Mouse (Mus musculus): ENCODE data around the gene N4bp3. TPM values are rescaled to one million over a fixed set of nuclear protein-coding genes. Genes with fewer than 3 reads are reported as not detected.

The N4bp3 gene
- polyA plus RNA-seq, 1 experiment from 2014 or later, result 32.4 TPM

DNA sequence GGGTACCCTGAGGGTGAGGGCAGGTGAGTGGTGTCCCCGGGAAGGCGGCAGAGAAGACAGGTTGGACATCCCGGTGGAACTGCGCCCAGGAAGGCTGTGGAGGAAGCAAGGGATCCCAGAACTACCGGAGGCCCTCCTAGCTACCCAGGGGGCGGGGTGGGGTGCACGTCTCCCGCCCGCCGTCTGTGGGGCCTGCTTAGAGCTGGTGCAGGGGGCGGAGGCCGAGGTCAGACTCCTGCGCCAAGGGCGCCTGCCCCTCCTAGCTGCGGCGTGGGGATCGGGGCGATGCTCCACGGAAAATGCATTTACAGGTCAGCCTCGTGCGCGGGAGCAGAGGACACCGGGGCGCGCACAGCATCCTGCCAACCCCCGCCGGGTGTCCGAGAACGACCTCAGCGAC, 381 bp downstream of the N4bp3 start:
- H3K27me3 ChIP-seq, result no peaks in the 10 kb centered on the region
- H3K4me3 ChIP-seq, result peak overlapping the region; percentile 68
- H3K27ac ChIP-seq, result peak overlapping the region; percentile 75
- WGBS, result 0% methylated on average over 29 of the region's 30 CpGs
- peaks cover 33% of the 10 kb centered on the region for H3K4me1 ChIP-seq
- H3K4me2 ChIP-seq (replicated peaks), result peak overlapping the region; percentile 96
- no peaks in the 10 kb centered on the region for H3K9me3 ChIP-seq
- peak overlapping the region; percentile 82 for H3K9ac ChIP-seq
- peaks cover 7% of the 10 kb centered on the region for H3K36me3 ChIP-seq
- no peak for ATAC-seq (ENCODE audit: low FRiP score, low read depth)

- Histone ChIP-seq H3K4me1 (peaks cover 33% of the 10 kb centered on the region), H3K27ac (peak overlapping the region; percentile 75), H3K9me3 (no peaks in the 10 kb centered on the region), H3K36me3 (peaks cover 11% of the 10 kb centered on the region), H3K4me3 (peak overlapping the region; percentile 68), H3K27me3 (no peaks in the 10 kb centered on the region), H3K4me2 (replicated peaks) (peak overlapping the region; percentile 96), H3K9ac (peak overlapping the region; percentile 82)
- 4% methylated on average over 7 of the region's 7 CpGs for WGBS
- no peak for ATAC-seq (ENCODE audit: low FRiP score, low read depth)
Measured at GRCm38 (mm10) chr11:51649889-51650199, 798 bp downstream of the N4bp3 start.

- peaks cover 33% of the 10 kb centered on the region for H3K4me1 ChIP-seq
- ATAC-seq (ENCODE audit: low FRiP score, low read depth), result peak; percentile 60
Measured at GRCm38 (mm10) chr11:51649111-51649888, 1.3 kb downstream of the N4bp3 start.

DNA sequence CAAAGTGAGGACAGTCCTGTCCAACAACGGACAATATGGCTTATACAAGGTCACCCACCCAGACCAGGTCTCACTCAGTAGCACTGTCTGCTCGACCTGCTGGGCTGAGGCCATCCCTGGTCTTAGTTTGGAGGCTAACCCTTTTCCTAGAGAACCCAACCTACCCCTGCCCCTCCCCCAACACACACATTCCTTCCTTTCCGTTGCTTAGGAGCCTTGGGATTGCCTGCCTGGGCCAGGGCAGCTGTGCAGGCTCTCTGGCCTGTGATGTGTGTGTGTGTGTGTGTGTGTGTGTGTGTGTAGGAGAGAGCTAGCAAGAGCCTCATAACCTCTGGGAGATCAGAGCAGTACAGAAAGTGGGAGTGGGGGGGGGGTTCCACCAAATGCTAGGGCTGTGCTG, 2.1 kb downstream of the N4bp3 start:
- Histone ChIP-seq H3K27ac (peak overlapping the region; percentile 75), H3K4me2 (replicated peaks) (peak overlapping the region; percentile 96), H3K27me3 (no peaks in the 10 kb centered on the region), H3K4me1 (peaks cover 36% of the 10 kb centered on the region), H3K9me3 (no peaks in the 10 kb centered on the region), H3K36me3 (peaks cover 24% of the 10 kb centered on the region), H3K9ac (peak overlapping the region; percentile 82), H3K4me3 (peak overlapping the region; percentile 68)
- WGBS, result 18% methylated on average over 3 of the region's 3 CpGs
- ATAC-seq (ENCODE audit: low FRiP score, low read depth), result peak; percentile 38

More at GRCm38 (mm10) chr11:51649111-51649888, 1.3 kb downstream of the N4bp3 start:
- Histone ChIP-seq H3K9me3 (no peaks in the 10 kb centered on the region), H3K27me3 (no peaks in the 10 kb centered on the region), H3K4me3 (peak overlapping the region; percentile 68), H3K27ac (peak overlapping the region; percentile 75), H3K9ac (peak overlapping the region; percentile 82), H3K36me3 (peaks cover 16% of the 10 kb centered on the region), H3K4me2 (replicated peaks) (peak overlapping the region; percentile 96)
- 24% methylated on average over 11 of the region's 11 CpGs for WGBS

DNA sequence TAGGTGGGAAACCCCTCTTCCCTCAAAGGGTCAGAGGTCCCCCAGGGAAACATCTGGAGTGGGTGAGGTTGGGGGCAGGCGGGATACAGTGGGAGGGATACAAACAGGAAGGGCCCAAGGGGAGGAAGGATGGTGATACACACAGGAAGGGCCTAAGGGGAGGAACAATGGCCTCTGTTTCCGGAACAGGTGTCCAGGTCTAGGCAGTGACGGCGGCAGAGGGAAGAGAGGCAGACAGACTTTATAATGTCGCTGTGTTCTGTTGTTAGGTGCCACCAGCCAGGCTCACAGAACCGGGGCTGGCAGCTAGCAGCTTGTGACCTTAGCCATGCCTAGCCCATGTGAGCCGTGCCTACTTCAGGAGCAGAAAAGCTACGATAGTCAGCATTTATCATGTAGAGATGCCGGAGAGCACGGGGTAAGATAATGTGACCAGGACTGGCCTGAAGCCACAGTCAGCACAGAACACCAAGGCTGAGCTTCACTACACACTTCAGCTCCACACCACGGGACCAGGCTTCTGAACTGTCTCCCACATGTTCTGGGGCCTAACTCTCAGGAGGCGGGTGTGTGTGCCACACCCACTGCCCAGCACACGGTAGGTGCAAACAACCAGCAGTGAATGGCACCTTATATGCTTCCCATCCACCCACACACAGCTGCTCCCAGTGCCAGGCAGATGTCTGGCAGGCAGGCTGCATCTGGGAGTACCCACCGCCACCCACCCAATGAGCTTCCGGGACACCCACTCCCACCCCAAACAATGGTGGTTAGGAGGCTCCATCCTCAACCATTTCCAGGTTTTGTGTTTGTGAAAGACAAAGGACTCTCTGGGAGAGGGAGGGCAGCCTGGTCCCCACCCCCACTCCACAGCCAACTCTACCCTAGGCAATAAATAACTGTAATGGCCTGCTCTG, 3.6 kb downstream of the N4bp3 start:
- peak overlapping the region; percentile 13; the same call in 1 of the 2 replicates for H3K9ac ChIP-seq
- ATAC-seq (ENCODE audit: low FRiP score, low read depth), result no peak
- peak overlapping the region; percentile 96 for H3K4me2 ChIP-seq (replicated peaks)
- peaks cover 41% of the 10 kb centered on the region for H3K4me1 ChIP-seq
- no peaks in the 10 kb centered on the region for H3K27me3 ChIP-seq
- H3K4me3 ChIP-seq, result no peak overlapping the region
- peaks cover 37% of the 10 kb centered on the region for H3K36me3 ChIP-seq
- peak overlapping the region; percentile 58; the same call in 1 of the 2 replicates for H3K27ac ChIP-seq
- H3K9me3 ChIP-seq, result no peaks in the 10 kb centered on the region
- 57% methylated on average over 15 of the region's 15 CpGs for WGBS

DNA sequence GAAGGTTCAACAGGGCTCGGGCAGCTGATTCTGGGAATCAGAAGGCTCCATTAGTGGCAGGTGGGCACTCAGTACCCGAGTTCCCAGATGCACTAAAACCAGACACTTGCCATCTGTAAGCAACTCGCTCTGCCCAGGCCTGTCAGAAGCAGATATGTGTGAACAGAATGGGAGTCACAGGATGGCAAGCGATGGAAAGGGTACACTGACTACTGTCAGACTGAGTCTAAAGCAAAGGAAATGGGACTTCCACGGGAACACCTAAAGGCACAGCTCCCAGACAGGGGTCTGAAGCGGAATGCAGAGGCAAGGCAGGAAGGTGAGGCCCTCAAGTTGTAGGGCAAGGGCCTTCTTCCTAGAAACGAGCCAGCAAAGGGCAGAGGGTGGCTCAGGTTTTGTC, 4.4 kb downstream of the N4bp3 start:
- Histone ChIP-seq H3K27me3 (no peaks in the 10 kb centered on the region), H3K27ac (no peak overlapping the region; the same call in 1 of the 2 replicates), H3K4me1 (peaks cover 41% of the 10 kb centered on the region), H3K9ac (no peak overlapping the region; the same call in 1 of the 2 replicates), H3K36me3 (peaks cover 40% of the 10 kb centered on the region), H3K4me2 (replicated peaks) (no peak overlapping the region), H3K9me3 (no peaks in the 10 kb centered on the region), H3K4me3 (no peak overlapping the region)
- WGBS, result 65% methylated on average over 7 of the region's 7 CpGs
- ATAC-seq (ENCODE audit: low FRiP score, low read depth), result no peak

- Histone ChIP-seq H3K4me2 (replicated peaks) (no peak overlapping the region), H3K36me3 (peaks cover 40% of the 10 kb centered on the region), H3K4me3 (no peak overlapping the region), H3K9me3 (no peaks in the 10 kb centered on the region), H3K27ac (no peak overlapping the region), H3K9ac (no peak overlapping the region; the same call in 1 of the 2 replicates), H3K27me3 (no peaks in the 10 kb centered on the region), H3K4me1 (peaks cover 41% of the 10 kb centered on the region)
- 87% methylated on average over 13 of the region's 13 CpGs for WGBS
- ATAC-seq (ENCODE audit: low FRiP score, low read depth), result no peak
Measured at GRCm38 (mm10) chr11:51645293-51645692, 5.3 kb downstream of the N4bp3 start.

DNA sequence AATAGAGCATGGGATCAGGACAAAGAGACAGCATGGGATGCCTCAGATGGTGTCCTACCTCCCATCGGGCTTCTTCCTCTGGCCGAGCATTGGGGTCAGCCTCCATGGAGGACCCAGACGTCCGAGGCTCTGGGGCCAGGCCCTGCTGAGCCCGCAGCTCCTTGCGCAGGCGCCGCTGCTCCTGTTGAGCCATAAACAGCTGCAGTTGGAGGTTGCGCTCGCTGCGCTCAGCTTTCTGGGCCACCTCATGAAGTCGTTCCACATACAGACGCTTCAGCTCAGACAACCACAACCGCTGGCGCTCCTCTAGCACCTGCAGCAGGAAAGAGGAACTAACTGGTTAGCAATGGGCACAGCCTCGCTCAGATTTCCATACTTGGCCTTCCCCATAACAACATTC, 6.4 kb downstream of the N4bp3 start:
- Histone ChIP-seq H3K27me3 (no peaks in the 10 kb centered on the region), H3K27ac (0 out of 2 replicates have a peak overlapping the region, but pooled peaks have one; percentile 3), H3K4me2 (replicated peaks) (peak overlapping the region; percentile 23; the same call in 1 of the 2 replicates), H3K36me3 (peaks cover 40% of the 10 kb centered on the region), H3K4me1 (peaks cover 30% of the 10 kb centered on the region), H3K9ac (0 out of 2 replicates have a peak overlapping the region, but pooled peaks have one; percentile 43), H3K4me3 (no peak overlapping the region), H3K9me3 (no peaks in the 10 kb centered on the region)
- 69% methylated on average over 16 of the region's 16 CpGs for WGBS
- no peak for ATAC-seq (ENCODE audit: low FRiP score, low read depth)

DNA sequence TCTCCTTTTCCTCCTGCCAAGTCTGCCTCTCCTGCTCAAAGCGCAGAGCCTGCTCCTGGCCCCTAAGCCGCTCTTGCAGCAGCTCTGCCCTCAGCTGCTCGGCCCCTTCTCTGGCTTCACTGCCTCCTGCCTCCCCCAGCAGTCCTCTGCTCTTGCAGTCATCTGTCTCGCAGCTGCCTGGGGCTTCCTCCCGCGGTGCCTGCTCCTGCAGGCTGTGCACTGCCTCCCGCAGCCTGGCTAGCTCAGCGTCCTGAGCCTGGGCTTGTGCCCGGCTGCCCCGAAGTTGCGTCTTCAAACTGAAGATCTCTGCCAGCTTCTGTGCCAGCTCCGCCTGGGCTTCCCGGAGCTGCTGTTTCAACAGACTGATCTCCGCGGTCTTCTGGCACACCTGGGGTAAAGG, 6.9 kb downstream of the N4bp3 start:
- no peak for ATAC-seq (ENCODE audit: low FRiP score, low read depth)
- no peak overlapping the region for H3K4me3 ChIP-seq
- peaks cover 40% of the 10 kb centered on the region for H3K36me3 ChIP-seq
- H3K4me2 ChIP-seq (replicated peaks), result peak overlapping the region; percentile 23
- WGBS, result 49% methylated on average over 15 of the region's 15 CpGs
- 0 out of 2 replicates have a peak overlapping the region, but pooled peaks have one; percentile 3 for H3K27ac ChIP-seq
- no peaks in the 10 kb centered on the region for H3K9me3 ChIP-seq
- H3K4me1 ChIP-seq, result peaks cover 26% of the 10 kb centered on the region
- peak overlapping the region; percentile 43 for H3K9ac ChIP-seq
- no peaks in the 10 kb centered on the region for H3K27me3 ChIP-seq

DNA sequence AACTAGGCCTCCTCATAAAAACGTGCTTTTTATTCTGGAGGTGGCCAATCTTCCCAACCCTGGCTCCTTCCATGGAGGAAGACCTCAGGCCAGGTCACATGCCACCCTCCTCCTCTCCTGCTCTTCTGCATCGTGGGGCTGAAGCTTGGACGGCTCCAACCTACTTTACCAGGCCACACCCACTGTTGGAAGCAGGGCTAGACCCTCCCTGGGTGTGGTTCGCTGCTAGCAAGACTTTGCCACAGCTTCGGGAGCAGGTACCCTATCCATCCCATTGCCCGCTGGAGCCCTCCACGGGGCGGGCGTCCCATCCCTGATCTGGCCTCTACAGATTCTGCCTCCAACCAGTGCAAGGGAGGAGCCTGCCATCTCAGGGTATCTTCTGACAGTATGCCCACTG, 7.4 kb downstream of the N4bp3 start:
- H3K4me2 ChIP-seq (replicated peaks), result peak overlapping the region; percentile 23; the same call in 1 of the 2 replicates
- WGBS, result 74% methylated on average over 9 of the region's 9 CpGs
- peaks cover 40% of the 10 kb centered on the region for H3K36me3 ChIP-seq
- no peak for ATAC-seq (ENCODE audit: low FRiP score, low read depth)
- H3K9ac ChIP-seq, result no peak overlapping the region
- H3K4me1 ChIP-seq, result peaks cover 21% of the 10 kb centered on the region
- H3K27ac ChIP-seq, result peak overlapping the region; percentile 33; the same call in 1 of the 2 replicates
- H3K27me3 ChIP-seq, result no peaks in the 10 kb centered on the region
- H3K4me3 ChIP-seq, result no peak overlapping the region
- H3K9me3 ChIP-seq, result no peaks in the 10 kb centered on the region

DNA sequence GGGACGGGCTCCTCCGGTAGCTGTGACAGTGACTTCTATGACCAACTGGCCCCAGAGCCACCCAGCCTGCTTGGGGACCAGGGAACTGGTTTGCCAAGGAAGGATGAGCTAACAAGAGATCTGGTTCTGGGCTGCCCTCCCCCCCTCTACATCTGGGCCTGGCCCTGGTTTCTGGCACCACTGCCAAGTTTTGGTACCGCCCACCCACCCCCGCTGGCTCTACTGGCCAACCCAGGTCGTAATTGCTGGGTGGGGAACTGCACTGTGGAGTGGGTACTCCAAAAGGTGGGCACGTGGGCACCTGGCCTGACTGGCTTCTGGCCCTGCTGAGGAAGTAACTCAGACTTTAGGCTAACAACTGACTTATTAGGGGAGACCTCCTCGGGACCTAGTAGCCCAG, 9.9 kb downstream of the N4bp3 start:
- Histone ChIP-seq H3K36me3 (peaks cover 38% of the 10 kb centered on the region), H3K4me1 (peaks cover 23% of the 10 kb centered on the region), H3K9me3 (no peaks in the 10 kb centered on the region), H3K27me3 (no peaks in the 10 kb centered on the region), H3K4me2 (replicated peaks) (no peak overlapping the region), H3K27ac (no peak overlapping the region), H3K9ac (no peak overlapping the region), H3K4me3 (no peak overlapping the region)
- WGBS, result 77% methylated on average over 7 of the region's 7 CpGs
- ATAC-seq (ENCODE audit: low FRiP score, low read depth), result no peak

- Histone ChIP-seq H3K36me3 (peaks cover 15% of the 10 kb centered on the region), H3K9ac (0 out of 2 replicates have a peak overlapping the region, but pooled peaks have one; percentile 35), H3K27ac (peak overlapping the region; percentile 73; the same call in 1 of the 2 replicates), H3K9me3 (no peaks in the 10 kb centered on the region), H3K4me2 (replicated peaks) (peak overlapping the region; percentile 60), H3K4me3 (peak overlapping the region; percentile 27), H3K4me1 (peaks cover 31% of the 10 kb centered on the region), H3K27me3 (no peaks in the 10 kb centered on the region)
- no peak for ATAC-seq (ENCODE audit: low FRiP score, low read depth)
- WGBS, result 59% methylated on average over 5 of the region's 5 CpGs
Measured at GRCm38 (mm10) chr11:51638497-51638896, 12.1 kb downstream of the N4bp3 start.

Data from limb, embryonic 13.5 days (tissue).